Mouse (Mus musculus) thymus, adult 18-20 months (tissue): ENCODE data around the gene Ino80d.

Source experiments
- DNase-seq, 2 experiments: peaks; one replicate each; pipeline ENCODE4 v3.0.0; 2022; ENCODE audit warnings: mixed read lengths in 2 of 2

Ino80d gene

GRCm38 (mm10) chr1:63102758-63103451, 11.6 kb downstream of the Ino80d start:
- DNase-seq = no peak

DNA sequence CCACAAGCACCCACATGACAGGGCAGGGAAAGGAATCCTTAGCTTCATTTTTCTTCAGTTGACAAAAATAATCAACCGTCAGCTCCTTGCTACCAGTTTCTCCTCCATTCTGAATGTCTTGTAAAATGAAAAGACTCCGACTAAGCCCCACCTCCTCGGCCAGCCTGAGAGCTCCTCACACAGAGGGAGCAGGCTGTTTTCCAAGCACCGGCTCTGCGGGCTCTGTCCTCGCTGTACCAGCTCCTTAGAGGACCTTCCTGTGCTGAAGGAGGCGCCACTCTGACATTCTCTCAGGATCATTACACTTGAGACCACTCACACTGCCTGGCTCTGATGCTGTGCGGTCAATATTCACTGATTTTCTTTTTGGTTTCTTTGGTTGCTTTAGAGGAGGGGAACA, 14.3 kb downstream of the Ino80d start:
- no peak for DNase-seq

GRCm38 (mm10) chr1:63098831-63099230, 15.6 kb downstream of the Ino80d start:
- DNase-seq = no peak

GRCm38 (mm10) chr1:63096071-63096470, 18.4 kb downstream of the Ino80d start:
- no peak for DNase-seq

DNA sequence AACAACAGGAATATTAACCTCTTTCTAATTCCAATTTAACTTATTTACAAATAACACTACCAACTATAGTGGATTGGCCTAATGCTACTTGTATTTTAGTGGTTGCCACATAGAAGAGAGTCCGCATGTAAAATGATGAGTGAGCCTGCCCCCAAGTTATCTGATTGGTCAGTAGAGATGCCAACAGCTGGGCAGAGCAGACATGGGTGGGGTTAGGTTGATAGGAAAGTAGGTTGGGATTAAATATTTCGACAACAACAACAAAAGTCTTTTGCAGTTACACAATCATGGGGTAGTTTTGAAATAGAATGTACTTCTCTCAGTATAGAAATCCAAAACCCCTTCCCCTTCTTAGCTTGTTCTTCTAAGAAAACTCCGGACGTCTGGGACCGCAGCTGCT, 24.7 kb downstream of the Ino80d start:
- no peak for DNase-seq

DNA sequence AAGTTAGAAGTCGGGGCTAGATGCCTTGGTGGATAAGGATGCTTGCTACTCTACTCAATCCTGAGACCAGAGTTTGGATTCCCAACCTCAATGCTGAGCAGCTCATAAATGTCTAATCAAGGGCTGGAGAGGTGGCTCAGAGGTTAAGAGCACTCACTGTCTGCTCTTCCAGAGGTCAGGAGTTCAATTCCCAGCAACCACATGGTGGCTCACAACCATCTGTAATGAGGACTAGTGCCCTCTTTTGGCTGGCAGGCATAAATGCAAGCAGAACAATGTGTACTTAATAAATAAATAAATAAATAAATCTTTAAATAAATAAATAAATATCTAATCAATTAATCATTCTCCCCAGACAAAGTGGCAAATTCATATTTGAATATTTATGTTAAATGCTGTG, 25.9 kb downstream of the Ino80d start:
- DNase-seq = no peak

DNA sequence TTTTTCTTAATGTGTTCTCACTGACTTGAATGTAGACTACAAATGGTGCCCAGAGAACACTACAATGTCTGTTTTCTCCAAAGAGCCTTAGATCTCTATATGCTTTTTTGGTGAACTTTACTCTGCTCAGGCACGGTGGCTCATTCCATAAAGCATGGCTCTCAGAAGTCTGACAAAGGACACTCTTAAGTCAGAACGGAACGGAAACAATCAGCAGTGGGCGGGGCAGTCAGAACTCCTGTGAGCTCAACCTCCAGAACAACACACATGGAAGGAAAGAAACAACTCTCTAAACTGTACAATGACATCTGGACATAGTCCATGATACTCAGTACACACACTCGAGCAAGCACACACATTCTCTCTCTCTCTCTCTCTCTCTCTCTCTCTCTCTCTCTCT, 34.2 kb downstream of the Ino80d start:
- no peak for DNase-seq

DNA sequence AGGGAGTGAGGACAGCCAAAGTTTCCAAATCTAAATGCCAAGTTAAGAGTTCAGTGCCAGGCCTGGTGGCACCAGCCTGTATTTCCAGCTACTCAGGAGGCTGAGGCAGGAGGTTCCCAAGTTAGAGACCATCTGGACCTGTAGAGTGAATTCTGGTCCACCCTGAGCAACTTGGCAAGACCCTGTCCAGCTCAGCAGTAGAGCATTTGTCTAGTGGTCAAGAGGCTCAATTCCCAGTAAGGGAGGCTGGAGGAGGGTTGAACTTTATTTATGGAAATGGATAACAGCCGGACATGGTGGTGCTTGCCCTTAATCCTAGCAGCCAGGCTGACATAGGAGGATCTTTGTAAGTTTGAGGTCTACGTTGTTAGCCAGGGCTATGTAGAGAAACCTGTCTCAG, 38.1 kb downstream of the Ino80d start:
- no peak for DNase-seq

- no peak for DNase-seq
Measured at GRCm38 (mm10) chr1:63071379-63071778, 43.1 kb downstream of the Ino80d start.

DNA sequence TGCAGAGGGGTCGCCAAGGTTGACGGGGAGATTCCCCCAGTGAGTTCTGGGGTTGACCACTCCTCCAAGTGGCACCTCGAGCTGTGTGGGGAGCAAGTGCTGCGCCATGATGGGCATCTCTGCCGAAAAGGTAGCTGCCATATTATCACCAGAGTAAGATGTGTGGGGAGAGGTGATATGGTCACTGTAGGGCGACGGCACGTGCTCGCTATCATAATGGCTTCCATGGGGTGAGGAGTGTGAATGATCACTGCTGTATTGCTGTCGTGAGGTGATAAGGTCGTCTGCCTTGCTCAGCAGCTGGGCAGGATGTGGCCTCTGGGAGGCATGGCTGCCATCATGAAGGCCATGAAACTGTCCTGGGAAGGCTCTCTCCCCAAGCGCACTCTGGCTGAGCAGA, 56.1 kb downstream of the Ino80d start:
- no peak for DNase-seq

DNA sequence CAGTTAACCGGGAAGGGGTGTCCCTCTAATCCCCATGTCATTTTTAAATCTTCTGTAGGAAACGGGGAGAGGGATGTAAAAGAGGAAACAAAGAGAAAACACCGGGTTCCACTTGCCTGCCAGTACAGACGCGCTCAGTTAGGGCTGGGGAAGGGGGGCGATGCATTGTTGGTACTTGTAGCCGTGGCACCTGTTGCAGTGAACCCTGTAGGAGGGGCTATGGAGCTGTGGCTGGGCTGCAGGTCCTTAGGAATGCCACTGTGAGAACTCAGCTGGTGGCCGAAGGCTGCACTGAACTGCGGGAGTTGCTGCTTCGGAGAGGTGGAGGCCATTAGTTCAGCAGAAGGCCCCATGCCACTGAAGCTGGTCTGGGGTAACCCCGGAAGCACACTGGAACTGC, 56.6 kb downstream of the Ino80d start:
- no peak for DNase-seq

DNA sequence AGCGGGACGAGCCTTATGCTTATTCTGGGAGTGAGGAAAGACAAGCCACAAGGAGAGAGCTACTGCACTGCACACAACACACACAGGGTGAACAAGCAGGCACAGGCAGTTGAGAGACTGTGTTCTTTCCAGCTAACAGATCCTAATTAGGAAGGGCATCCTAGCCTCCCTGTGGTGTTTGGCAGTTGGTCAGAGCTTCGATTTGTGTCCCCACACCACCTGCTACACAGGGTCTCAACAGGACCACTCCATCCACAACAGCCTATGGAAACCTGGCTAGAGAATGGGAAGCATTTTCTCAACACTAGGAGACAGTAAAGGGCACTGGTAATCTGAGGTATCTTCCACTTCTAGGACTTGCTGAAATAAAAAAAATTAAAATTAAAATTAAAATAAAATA, 57.1 kb downstream of the Ino80d start:
- no peak for DNase-seq

GRCm38 (mm10) chr1:63055386-63055785, 59.1 kb downstream of the Ino80d start:
- no peak for DNase-seq

DNA sequence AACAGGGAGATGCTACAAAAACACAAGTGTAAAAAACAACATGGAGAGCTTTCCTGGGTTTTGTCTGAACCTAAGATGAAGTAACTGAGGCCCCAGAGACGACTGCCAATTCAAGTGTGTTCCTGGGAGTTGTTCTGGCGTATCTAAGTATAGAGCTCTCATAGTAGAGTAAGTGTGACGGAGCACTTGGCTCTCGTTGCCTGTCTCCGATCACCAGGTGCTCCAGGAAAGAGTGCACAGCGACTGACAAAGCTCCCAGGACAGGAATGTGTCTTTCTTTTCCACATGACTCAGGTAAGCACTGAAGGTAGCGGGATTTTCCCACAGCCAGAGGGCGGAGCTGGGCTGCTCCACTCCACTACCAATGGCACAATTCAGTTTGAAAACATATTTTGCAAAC, 63.6 kb downstream of the Ino80d start:
- no peak for DNase-seq

GRCm38 (mm10) chr1:63049977-63050376, 64.5 kb downstream of the Ino80d start:
- DNase-seq = no peak

DNA sequence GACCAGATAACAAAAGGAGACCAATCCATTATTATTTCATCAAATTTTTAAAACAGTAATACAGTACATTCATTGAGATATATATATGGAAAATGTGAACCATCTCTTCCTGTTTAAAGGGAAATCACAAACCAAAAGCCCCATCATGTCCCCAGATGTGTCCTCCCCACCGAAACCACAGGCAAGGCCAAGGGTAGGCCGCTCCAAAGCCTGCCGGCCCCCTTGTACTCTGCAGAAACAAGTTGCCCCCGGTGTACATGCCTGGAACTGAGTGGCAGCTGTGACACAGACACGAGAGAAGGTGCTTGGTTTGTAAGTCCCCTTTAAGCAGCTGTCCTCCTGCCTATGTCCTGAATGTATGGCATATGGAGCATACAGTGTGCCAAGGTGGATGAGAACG, 66.5 kb downstream of the Ino80d start:
- DNase-seq = no peak

DNA sequence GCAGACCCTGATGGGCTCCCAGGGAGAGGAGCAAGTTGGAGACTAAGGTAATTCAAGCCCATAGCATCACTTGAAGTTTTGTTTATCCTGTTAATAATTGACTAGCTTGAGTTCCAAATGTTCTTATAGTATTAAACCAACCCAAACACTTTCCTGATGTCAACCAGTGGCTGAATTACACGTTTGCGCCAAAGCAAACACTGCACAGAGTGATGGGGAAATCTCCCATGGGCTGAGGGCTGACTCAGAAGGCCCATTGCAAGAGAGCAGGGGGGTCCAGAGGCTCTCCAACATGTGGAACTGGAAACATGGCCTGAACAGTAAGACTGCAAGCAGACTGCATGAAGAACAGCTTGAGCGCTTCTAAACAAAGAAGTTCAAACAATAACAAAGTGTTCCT, 81.5 kb downstream of the Ino80d start:
- DNase-seq = no peak

GRCm38 (mm10) chr1:63019916-63020315, 94.6 kb downstream of the Ino80d start:
- no peak for DNase-seq

- no peak for DNase-seq
Measured at GRCm38 (mm10) chr1:63005013-63005646, 109.3 kb downstream of the Ino80d start.

DNA sequence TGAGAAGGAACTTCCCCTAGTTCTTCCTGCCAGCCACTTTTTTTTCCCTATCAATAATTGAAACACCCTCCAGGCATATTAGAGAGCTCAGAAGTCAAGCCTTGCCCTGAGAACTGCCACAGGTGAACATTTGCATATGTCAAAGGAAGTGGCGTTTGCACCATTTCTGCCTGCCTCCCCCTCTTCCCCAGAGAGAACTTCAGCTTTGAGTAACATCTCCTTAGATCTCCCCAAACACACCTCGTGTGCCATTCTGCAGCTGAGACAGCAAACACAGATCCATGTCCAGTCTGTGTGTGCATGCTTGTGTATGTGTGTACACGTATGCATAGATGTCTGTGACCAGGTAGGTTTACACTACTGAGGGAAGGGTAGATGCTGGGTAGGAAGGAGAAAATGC, 112.6 kb downstream of the Ino80d start:
- DNase-seq = no peak

DNA sequence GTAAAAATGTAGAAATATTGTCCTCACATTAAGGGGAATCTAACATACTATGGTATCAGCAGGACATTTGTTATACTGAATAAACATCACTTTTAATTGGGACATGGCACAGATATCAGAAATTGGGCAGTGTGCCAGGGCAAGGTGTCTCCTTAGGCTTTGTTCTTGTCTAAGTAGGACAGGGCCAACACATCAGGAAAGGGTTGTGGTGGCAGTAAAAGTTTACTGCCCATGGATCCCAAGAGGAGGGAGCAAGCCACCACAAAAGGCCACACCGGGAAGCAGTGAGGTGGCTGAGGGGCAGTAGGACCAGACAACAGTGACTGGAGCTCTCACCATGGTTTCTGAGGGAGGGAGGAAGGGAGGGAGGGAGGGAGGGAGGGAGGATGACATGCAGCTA, 121.1 kb downstream of the Ino80d start:
- no peak for DNase-seq

DNA sequence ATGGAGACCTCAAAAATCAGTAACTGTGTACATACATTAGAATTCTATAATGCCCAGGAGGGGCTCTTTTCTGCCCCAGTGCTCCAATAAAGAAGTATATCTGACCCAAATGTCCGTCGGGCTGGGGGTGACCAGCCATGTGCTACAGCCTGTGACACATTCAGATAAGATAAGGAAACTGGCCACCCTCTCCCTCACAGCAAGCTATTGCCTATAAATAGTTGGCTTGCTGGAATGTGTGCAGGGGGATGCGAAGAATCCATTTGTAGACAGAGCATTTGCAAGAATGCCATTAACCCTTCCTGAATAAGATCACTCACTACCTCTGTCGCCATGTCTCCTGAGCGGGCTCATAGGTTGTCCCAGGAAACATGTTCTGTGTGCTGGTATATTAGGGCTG, 121.8 kb downstream of the Ino80d start:
- DNase-seq = no peak

- DNase-seq = no peak
Measured at GRCm38 (mm10) chr1:62991021-62991420, 123.4 kb downstream of the Ino80d start.

GRCm38 (mm10) chr1:62987561-62987960, 126.9 kb downstream of the Ino80d start:
- no peak for DNase-seq

DNA sequence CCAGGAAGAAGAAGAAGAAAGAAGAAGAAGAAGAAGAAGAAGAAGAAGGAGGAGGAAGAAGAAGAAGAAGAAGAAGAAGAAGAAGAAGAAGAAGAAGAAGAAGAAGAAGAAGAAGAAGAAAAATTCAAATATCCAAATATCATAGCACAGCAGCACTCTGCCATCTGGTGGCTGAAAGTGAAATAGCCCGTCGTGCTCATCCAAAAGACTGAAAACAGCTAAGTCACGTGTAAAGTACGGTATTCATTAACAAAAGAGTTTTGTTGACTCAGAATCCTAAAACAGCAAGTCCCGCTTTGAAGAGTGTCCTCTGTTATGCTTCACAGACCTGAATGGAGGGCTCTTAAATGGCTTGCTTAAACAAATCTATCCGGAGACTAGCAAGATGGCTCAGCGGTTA, 128.2 kb downstream of the Ino80d start:
- DNase-seq = no peak
